Mouse (Mus musculus) midbrain, embryonic 16.5 days (tissue): Measurements from ENCODE around the gene Smtnl1. TPM values are rescaled to one million over a fixed set of nuclear protein-coding genes. Genes with fewer than 3 reads are reported as not detected.
"Not testable (repeated sequence)": the region's sequence is repeated elsewhere in the genome, so short reads cannot be mapped to it uniquely, and the experiment has no call there.

Source experiments
- ATAC-seq: fragments of 200-750 bp; cut with Nextera tagmentation; 2 replicates; pipeline ENCODE4 v1.8.0; 2017; ENCODE audit warnings: moderate TSS enrichment
- H3K27ac ChIP-seq: fragments of 300-500 bp; sonication (generic); 2 replicates; pipeline ENCODE4 v1.5.1; 2014; ENCODE audit warnings: mild to moderate bottlenecking, low read length, mixed read lengths
- H3K27me3 ChIP-seq: fragments of 300-500 bp; sonication (generic); 2 replicates; pipeline ENCODE4 v1.6.1; 2014; ENCODE audit warnings: low read depth, low read length, mixed read lengths; ENCODE audit not compliant: control insufficient read depth, insufficient read depth
- H3K36me3 ChIP-seq: fragments of 300-500 bp; sonication (generic); 2 replicates; pipeline ENCODE4 v1.6.1; 2014; ENCODE audit warnings: mild to moderate bottlenecking, low read length, moderate library complexity, mixed read lengths; ENCODE audit not compliant: control insufficient read depth, insufficient read depth
- H3K4me1 ChIP-seq: fragments of 300-500 bp; sonication (generic); 2 replicates; pipeline ENCODE4 v1.6.1; 2014; ENCODE audit warnings: mild to moderate bottlenecking, low read length, mixed read lengths; ENCODE audit not compliant: control insufficient read depth, insufficient read depth
- H3K4me2 ChIP-seq: fragments of 300-500 bp; sonication (generic); 2 replicates; pipeline ENCODE4 v1.6.1; 2014; ENCODE audit warnings: mild to moderate bottlenecking, low read length, mixed read lengths
- H3K4me3 ChIP-seq: fragments of 300-500 bp; sonication (generic); 2 replicates; pipeline ENCODE4 v1.5.1; 2014; ENCODE audit warnings: low read depth, mild to moderate bottlenecking, low read length, moderate library complexity, mixed read lengths
- H3K9ac ChIP-seq: fragments of 300-500 bp; sonication (generic); 2 replicates; pipeline ENCODE4 v1.6.1; 2014; ENCODE audit warnings: low read depth, low read length, mixed read lengths
- H3K9me3 ChIP-seq: fragments of 300-500 bp; sonication (generic); replicated peaks from 2 replicates; pipeline ENCODE4 v1.6.1; 2014; ENCODE audit warnings: mild to moderate bottlenecking, low read length, mixed read lengths; ENCODE audit not compliant: control insufficient read depth, poor library complexity, severe bottlenecking
- WGBS: fragments of 180-500 bp; shearing (Covaris S2); extraction: QIAGEN DNeasy Blood & Tissue Kit; methylation state at CpG from one replicate; pipeline ENCODE4 v1.1.7; 2014; 5-methylcytosine and 5-hydroxymethylcytosine counted together
- polyA plus RNA-seq: library from polyadenylated mRNA; unstranded; fragments of >200 nt; fragmentation: Nextera tagmentation; extraction: Ambion mirVana; gene quantifications from 2 replicates; pipeline ENCODE4 v1.2.1, GENCODE M21; 2015

Gene Smtnl1
- polyA plus RNA-seq, 1 experiment from 2014 or later: not detected

DNA sequence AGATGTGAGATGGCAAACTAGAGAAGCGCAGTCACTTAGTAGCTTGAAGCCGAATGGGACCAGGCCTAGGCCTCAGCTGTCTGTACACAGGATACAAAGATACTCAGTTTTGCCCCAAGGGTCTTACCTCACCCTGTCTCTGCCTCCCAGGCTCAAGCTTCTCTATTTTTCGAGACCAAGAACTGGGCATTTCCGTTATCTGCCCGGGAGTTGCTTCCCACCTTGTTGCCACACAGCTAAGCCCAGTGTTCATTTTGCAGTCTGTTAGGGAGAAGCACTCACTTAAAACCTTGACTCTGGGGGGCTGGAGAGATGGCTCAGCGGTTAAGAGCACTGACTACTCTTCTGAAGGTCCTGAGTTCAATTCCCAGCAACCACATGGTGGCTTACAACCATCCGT lies 18.5 kb downstream of the Smtnl1 start:
- Histone ChIP-seq H3K4me1 (peaks cover 6% of the 10 kb centered on the region), H3K27ac (no peak overlapping the region), H3K9me3 (no peaks in the 10 kb centered on the region), H3K4me2 (no peak overlapping the region), H3K36me3 (no peaks in the 10 kb centered on the region), H3K27me3 (no peaks in the 10 kb centered on the region), H3K4me3 (no peak overlapping the region), H3K9ac (no peak overlapping the region)
- no peak for ATAC-seq
- WGBS: 90% methylated on average over 7 of the region's 7 CpGs

DNA sequence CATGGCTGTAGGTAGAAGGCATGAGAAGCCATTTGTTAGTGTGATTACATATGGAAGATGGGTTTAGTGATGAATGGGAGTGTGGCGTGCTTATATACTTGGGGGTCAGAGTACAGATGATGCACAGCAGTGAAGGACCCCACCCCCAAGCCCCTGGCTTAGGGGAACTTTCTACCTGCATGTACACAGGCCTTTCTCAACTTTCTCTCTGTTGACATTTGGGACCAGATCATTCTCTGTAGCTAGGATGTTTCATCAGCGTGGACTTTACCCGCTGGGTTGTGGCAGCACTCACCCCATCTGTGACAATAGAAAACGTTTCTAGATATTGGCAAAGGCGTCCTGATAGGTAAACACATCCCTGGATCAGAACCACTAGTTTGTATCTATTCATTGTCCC lies 21.2 kb downstream of the Smtnl1 start:
- not testable (repeated sequence) for H3K9ac ChIP-seq, H3K4me1 ChIP-seq, H3K27me3 ChIP-seq, H3K4me2 ChIP-seq, H3K36me3 ChIP-seq, H3K4me3 ChIP-seq, H3K27ac ChIP-seq, ATAC-seq, H3K9me3 ChIP-seq
- 75% methylated on average over 5 of the region's 5 CpGs for WGBS

DNA sequence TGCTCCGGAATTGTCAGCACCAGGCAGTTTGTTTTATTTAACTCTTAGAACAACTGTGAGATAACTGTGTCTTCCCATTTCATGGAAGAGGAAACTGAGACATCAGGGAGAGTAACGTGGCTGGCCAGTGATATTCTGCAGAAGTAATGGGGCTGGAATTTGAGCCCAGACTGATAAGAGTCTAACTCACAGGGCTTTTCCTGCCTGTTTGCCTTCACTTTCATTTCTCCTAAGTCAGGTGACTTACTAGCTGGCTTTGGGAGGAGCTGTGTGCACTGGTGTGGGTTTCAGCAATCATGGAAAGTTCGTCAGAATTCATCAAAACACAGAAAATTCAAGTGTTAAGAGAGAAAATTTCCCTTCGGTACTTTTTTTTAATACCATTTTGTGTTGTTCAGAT lies 22.1 kb downstream of the Smtnl1 start:
- H3K27me3 ChIP-seq: no peaks in the 10 kb centered on the region
- WGBS: 88% methylated on average over 4 of the region's 4 CpGs
- no peaks in the 10 kb centered on the region for H3K9me3 ChIP-seq
- H3K4me3 ChIP-seq: no peak overlapping the region
- H3K36me3 ChIP-seq: no peaks in the 10 kb centered on the region
- no peak for ATAC-seq
- H3K4me2 ChIP-seq: no peak overlapping the region
- H3K4me1 ChIP-seq: peaks cover 9% of the 10 kb centered on the region
- no peak overlapping the region for H3K9ac ChIP-seq
- no peak overlapping the region for H3K27ac ChIP-seq

DNA sequence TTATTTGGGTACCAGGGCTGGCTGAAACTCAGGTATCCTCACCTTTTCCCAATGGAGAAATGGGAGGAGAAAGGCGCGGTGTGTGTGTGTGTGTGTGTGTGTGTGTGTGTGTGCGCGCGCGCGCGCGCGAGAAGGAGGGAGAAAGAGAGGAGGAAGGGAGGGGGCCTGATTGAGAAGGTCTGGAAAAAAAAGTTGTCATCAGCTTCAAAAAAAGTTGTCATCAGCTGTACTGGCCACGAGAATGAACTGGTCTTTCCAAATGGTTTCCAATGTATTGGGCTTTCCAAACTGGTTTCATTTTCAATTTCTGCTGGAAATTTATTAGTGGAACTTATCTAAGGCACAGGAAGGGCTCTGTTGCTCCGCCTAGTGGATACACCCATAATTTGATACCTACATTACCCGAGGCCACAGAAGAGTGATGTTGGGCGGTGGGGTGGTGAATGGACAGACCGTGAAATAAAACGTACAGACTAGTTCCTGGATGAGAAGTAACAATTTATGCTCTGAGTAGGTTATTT lies 23.4 kb downstream of the Smtnl1 start:
- H3K4me2 ChIP-seq: peak overlapping the region; percentile 98
- under 1% methylated on average over 16 of the region's 16 CpGs for WGBS
- H3K9me3 ChIP-seq: no peaks in the 10 kb centered on the region
- peak overlapping the region; percentile 69 for H3K9ac ChIP-seq
- H3K36me3 ChIP-seq: no peaks in the 10 kb centered on the region
- peak; percentile 61 for ATAC-seq
- H3K4me3 ChIP-seq: peak overlapping the region; percentile 44
- H3K27ac ChIP-seq: no peak overlapping the region
- H3K27me3 ChIP-seq: no peaks in the 10 kb centered on the region
- H3K4me1 ChIP-seq: peaks cover 9% of the 10 kb centered on the region

DNA sequence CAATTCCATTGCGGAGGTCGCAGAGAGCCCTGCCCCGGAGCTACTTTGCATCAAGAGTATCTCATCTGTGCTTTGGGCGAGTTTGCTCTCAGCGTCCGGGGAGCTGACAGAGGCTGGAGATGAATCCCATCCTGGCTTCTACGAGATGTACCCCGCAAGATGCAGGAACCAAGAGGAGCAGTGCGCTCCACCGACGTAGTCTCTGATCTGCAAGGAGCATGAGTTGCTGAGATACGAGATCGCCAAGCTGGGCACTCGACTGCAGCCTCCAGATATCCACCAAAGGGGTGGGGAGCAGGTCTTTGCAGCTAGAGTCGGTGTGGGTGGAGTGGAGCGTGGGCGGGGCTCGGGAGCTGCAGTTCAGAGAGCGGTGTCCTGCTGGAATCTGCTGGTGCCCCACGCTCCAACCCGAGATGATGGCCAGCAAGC lies 23.9 kb downstream of the Smtnl1 start, which contains the start of gene Ube2l6:
Gene Ube2l6, plus strand, starts transcription at position 336 of the 429 bp plus-strand sequence.
- ATAC-seq: peak; percentile 71
- under 1% methylated on average over 21 of the region's 21 CpGs for WGBS
- Histone ChIP-seq H3K9me3 (no peaks in the 10 kb centered on the region), H3K9ac (peak within 1 kb of the TSS; percentile 69), H3K4me3 (peak within 1 kb of the TSS; percentile 44), H3K36me3 (no peaks in the 10 kb centered on the region), H3K4me2 (peak within 1 kb of the TSS; percentile 98), H3K27me3 (no peaks in the 10 kb centered on the region), H3K4me1 (peaks cover 9% of the 10 kb centered on the region), H3K27ac (no peak within 1 kb of the TSS; the same call in 1 of the 2 replicates)

DNA sequence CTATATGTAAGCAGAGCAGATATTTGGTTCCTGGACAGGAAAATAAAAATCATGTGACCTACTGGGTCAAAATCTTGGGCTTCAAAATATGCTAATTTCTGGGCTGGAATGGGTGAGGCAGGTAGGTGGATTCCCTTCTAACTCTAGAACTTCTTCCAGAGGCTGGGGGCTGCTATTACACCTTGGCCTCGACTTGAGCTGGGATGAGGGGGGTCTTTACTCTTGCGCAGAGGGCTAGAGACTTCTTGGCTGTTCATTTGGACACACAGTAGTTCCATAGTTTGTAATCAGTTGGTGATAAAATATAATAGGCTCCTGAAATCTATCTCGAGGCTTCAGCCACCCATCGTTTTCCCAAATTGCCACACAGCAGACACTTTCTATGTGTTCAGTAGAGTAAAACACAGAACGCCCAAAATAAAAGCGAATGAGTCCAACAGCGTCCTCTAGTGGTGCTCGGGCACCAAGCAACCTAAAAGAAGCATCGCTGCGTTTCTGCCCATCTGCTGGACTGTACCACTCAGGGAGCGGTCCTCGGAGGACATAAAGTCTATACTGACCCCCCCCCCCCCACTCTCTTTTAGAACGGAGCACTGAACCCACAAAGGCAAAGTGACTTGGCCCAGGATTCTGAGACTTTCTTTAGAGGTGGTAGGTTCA lies 24.5 kb downstream of the Smtnl1 start:
- Histone ChIP-seq H3K27me3 (no peaks in the 10 kb centered on the region), H3K9ac (peak overlapping the region; percentile 69), H3K9me3 (no peaks in the 10 kb centered on the region), H3K27ac (no peak overlapping the region; the same call in 1 of the 2 replicates), H3K4me2 (peak overlapping the region; percentile 98), H3K4me1 (peaks cover 9% of the 10 kb centered on the region), H3K36me3 (no peaks in the 10 kb centered on the region), H3K4me3 (peak overlapping the region; percentile 44)
- WGBS: 9% methylated on average over 13 of the region's 13 CpGs
- peak; percentile 69 for ATAC-seq

DNA sequence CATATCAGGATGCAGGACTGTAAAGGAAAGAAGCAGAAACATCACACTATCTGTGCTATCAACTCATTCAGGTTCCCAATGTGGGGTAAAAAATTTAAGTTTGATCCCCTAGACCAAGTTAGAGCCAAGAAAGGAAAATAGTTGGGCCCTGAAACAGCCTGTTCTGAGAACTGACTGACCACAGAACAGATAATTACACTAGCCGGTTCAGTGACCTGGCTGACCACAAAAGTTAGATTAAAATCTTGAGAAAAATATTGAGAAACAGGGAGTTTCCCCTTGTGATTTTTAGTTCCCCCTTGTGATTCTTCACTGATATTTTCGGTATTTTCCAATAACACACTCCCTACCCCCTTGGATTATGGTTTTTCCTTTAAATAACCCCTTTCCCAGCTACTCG lies 28.6 kb downstream of the Smtnl1 start:
- ATAC-seq: no peak
- WGBS: 92% methylated on average over 3 of the region's 3 CpGs

DNA sequence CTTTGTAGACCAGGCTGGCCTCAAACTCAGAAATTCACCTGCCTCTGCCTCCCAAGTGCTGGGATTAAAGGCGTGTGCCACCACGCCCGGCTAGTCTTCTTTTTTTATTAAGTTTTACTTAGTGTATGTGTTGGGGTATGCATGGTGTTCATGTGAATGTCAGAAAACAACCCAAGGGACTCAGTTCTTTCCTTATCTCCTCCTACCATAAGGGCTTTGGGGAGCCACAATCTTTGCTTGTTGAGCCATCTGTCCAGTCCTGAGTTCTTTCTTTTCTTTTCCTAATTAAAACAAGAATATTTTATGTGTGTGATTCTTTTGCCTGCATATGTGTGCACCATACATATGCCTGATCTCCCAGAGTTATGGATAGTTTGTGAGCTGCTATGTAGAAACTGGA lies 29.3 kb downstream of the Smtnl1 start:
- peaks cover 3% of the 10 kb centered on the region; the same call in 1 of the 2 replicates for H3K4me1 ChIP-seq
- WGBS: 89% methylated on average over 3 of the region's 3 CpGs
- H3K4me2 ChIP-seq: no peak overlapping the region
- H3K27me3 ChIP-seq: no peaks in the 10 kb centered on the region
- H3K9ac ChIP-seq: no peak overlapping the region
- no peak for ATAC-seq
- H3K27ac ChIP-seq: no peak overlapping the region
- no peaks in the 10 kb centered on the region for H3K36me3 ChIP-seq
- H3K4me3 ChIP-seq: no peak overlapping the region
- H3K9me3 ChIP-seq: no peaks in the 10 kb centered on the region

More for the DNA sequence above, 28.6 kb downstream of the Smtnl1 start:
- Histone ChIP-seq H3K27me3 (no peaks in the 10 kb centered on the region), H3K9me3 (no peaks in the 10 kb centered on the region), H3K36me3 (no peaks in the 10 kb centered on the region), H3K4me1 (peaks cover 3% of the 10 kb centered on the region; the same call in 1 of the 2 replicates), H3K27ac (no peak overlapping the region), H3K4me3 (no peak overlapping the region), H3K4me2 (no peak overlapping the region), H3K9ac (no peak overlapping the region)

DNA sequence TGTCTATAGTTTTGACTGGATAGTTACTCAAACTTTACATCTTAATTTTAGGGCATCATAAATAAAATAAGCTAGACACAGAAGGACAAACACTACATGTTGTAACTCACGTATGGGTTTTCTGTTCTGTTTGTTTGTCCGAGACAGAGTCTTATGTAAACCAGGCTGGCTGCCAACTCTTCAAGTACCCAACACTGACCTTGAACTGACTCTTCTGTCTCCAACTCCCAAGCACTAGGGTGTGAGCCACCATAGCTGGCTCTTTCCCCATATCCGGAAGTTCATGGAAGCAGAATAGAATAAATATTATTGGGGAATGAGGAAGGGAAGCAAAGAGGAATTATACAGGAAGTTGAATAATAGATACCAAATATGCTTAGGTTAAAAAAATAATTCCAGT lies 29.9 kb downstream of the Smtnl1 start:
- H3K9ac ChIP-seq: no peak overlapping the region
- H3K27me3 ChIP-seq: no peaks in the 10 kb centered on the region
- H3K4me2 ChIP-seq: no peak overlapping the region
- no peaks in the 10 kb centered on the region for H3K9me3 ChIP-seq
- H3K27ac ChIP-seq: no peak overlapping the region
- H3K4me1 ChIP-seq: no peaks in the 10 kb centered on the region
- no peak for ATAC-seq
- no peak overlapping the region for H3K4me3 ChIP-seq
- H3K36me3 ChIP-seq: no peaks in the 10 kb centered on the region
- 85% methylated on average over 3 of the region's 3 CpGs for WGBS
